Mouse (Mus musculus): ENCODE data around the gene Pde6h. TPM values are rescaled to one million over a fixed set of nuclear protein-coding genes. Genes with fewer than 3 reads are reported as not detected.
A peak's percentile ranks its signal among the peaks of the same experiment; 100 is the strongest.

Pde6h gene
- polyA plus RNA-seq, 1 experiment: 0.12 TPM

GRCm38 (mm10) chr6:136939326-136940187 lies 15.9 kb downstream of the Pde6h start:
- H3K4me2 ChIP-seq (ENCODE audit: low read depth): peak overlapping the region; percentile 63

GRCm38 (mm10) chr6:136940188-136940960 lies 16.7 kb downstream of the Pde6h start:
- H3K4me3 ChIP-seq: no peak overlapping the region

More at GRCm38 (mm10) chr6:136939326-136940187, 15.9 kb downstream of the Pde6h start:
- TF ChIP-seq CEBPB (IDR thresholded peaks at IDR 0.05; ENCODE audit: insufficient read depth, poor library complexity, severe bottlenecking) (no peak), REST (IDR thresholded peaks at IDR 0.05; ENCODE audit: insufficient read depth, insufficient read length) (no peak), E2F4 (IDR thresholded peaks at IDR 0.05; ENCODE audit: insufficient read depth) (no peak), SRF (IDR thresholded peaks at IDR 0.05; ENCODE audit: control insufficient read depth, insufficient read length, low read depth) (no peak), TCF12 (IDR thresholded peaks at IDR 0.05; ENCODE audit: insufficient read depth, poor library complexity, severe bottlenecking) (no peak), MAX (IDR thresholded peaks at IDR 0.05; ENCODE audit: low read depth) (no peak), POLR2A (IDR thresholded peaks at IDR 0.05; ENCODE audit: insufficient read length, low read depth) (no peak), USF1 (IDR thresholded peaks at IDR 0.05; ENCODE audit: low read depth) (no peak), TCF3 (IDR thresholded peaks at IDR 0.05; ENCODE audit: insufficient read length, low read depth) (no peak), POLR2AphosphoS2 (IDR thresholded peaks at IDR 0.05; ENCODE audit: insufficient read length, low read depth) (no peak), MYOG (IDR thresholded peaks at IDR 0.05; ENCODE audit: control insufficient read depth in 1 of 3, insufficient read depth in 1 of 3, insufficient read length in 2 of 3, low read depth in 2 of 3) (no peak), MYOD1 (IDR thresholded peaks at IDR 0.05; ENCODE audit: control insufficient read depth in 1 of 3, insufficient read length in 2 of 3, low read depth in 2 of 3) (no peak)
- H3K36me3 ChIP-seq (ENCODE audit: control insufficient read depth, insufficient read depth): no peaks in the 10 kb centered on the region
- no peak overlapping the region for H3ac ChIP-seq (ENCODE audit: control insufficient read depth, insufficient read length)
- no peak overlapping the region for H3K4me3 ChIP-seq
- no peaks in the 10 kb centered on the region for H3K79me2 ChIP-seq (ENCODE audit: control insufficient read depth, insufficient read depth)
- H3K27me3 ChIP-seq (ENCODE audit: control insufficient read depth, insufficient read depth, insufficient read length): no peaks in the 10 kb centered on the region

GRCm38 (mm10) chr6:136941051-136942021 lies 17.7 kb downstream of the Pde6h start, which contains the start of gene Arhgdib:
Gene Arhgdib (minus strand): TSS chr6:136941899.
- H3K4me2 ChIP-seq (ENCODE audit: low read depth): peak within 1 kb of the TSS; percentile 63
- TF ChIP-seq TCF3 (IDR thresholded peaks at IDR 0.05; ENCODE audit: insufficient read length, low read depth): no peak
- no peaks in the 10 kb centered on the region for H3K36me3 ChIP-seq (ENCODE audit: control insufficient read depth, insufficient read depth)
- H3K4me3 ChIP-seq: no peak within 1 kb of the TSS
- no peak within 1 kb of the TSS for H3ac ChIP-seq (ENCODE audit: control insufficient read depth, insufficient read length)
- no peaks in the 10 kb centered on the region for H3K27me3 ChIP-seq (ENCODE audit: control insufficient read depth, insufficient read depth, insufficient read length)
- no peaks in the 10 kb centered on the region for H3K79me2 ChIP-seq (ENCODE audit: control insufficient read depth, insufficient read depth)

More at GRCm38 (mm10) chr6:136940188-136940960, 16.7 kb downstream of the Pde6h start:
- no peak overlapping the region for H3ac ChIP-seq (ENCODE audit: control insufficient read depth, insufficient read length)
- H3K4me2 ChIP-seq (ENCODE audit: low read depth): peak overlapping the region; percentile 63
- H3K36me3 ChIP-seq (ENCODE audit: control insufficient read depth, insufficient read depth): no peaks in the 10 kb centered on the region
- TF ChIP-seq TCF12 (IDR thresholded peaks at IDR 0.05; ENCODE audit: insufficient read depth, poor library complexity, severe bottlenecking): no peak
- peak in 1 of 3 experiments; percentile 29 for TF ChIP-seq MYOD1 (IDR thresholded peaks at IDR 0.05; ENCODE audit: control insufficient read depth in 1 of 3, insufficient read length in 2 of 3, low read depth in 2 of 3)
- peak in 1 of 3 experiments; percentile 28 for TF ChIP-seq MYOG (IDR thresholded peaks at IDR 0.05; ENCODE audit: control insufficient read depth in 1 of 3, insufficient read depth in 1 of 3, insufficient read length in 2 of 3, low read depth in 2 of 3)
- TF ChIP-seq POLR2A (IDR thresholded peaks at IDR 0.05; ENCODE audit: insufficient read length, low read depth): no peak
- no peak for TF ChIP-seq REST (IDR thresholded peaks at IDR 0.05; ENCODE audit: insufficient read depth, insufficient read length)
- TF ChIP-seq POLR2AphosphoS2 (IDR thresholded peaks at IDR 0.05; ENCODE audit: insufficient read length, low read depth): no peak
- no peaks in the 10 kb centered on the region for H3K79me2 ChIP-seq (ENCODE audit: control insufficient read depth, insufficient read depth)
- H3K27me3 ChIP-seq (ENCODE audit: control insufficient read depth, insufficient read depth, insufficient read length): no peaks in the 10 kb centered on the region

GRCm38 (mm10) chr6:136942280-136942679 lies 18.6 kb downstream of the Pde6h start:
- Histone ChIP-seq H3K27me3 (ENCODE audit: control insufficient read depth, insufficient read depth, insufficient read length) (no peaks in the 10 kb centered on the region), H3K4me3 (no peak overlapping the region), H3ac (ENCODE audit: control insufficient read depth, insufficient read length) (no peak overlapping the region), H3K79me2 (ENCODE audit: control insufficient read depth, insufficient read depth) (no peaks in the 10 kb centered on the region), H3K4me2 (ENCODE audit: low read depth) (no peak overlapping the region), H3K36me3 (ENCODE audit: control insufficient read depth, insufficient read depth) (no peaks in the 10 kb centered on the region)
- TF ChIP-seq SRF (IDR thresholded peaks at IDR 0.05; ENCODE audit: control insufficient read depth, insufficient read length, low read depth): no peak
- TF ChIP-seq TCF3 (IDR thresholded peaks at IDR 0.05; ENCODE audit: insufficient read length, low read depth): no peak
- TF ChIP-seq MAX (IDR thresholded peaks at IDR 0.05; ENCODE audit: low read depth): no peak
- no peak for TF ChIP-seq POLR2A (IDR thresholded peaks at IDR 0.05; ENCODE audit: insufficient read length, low read depth)
- TF ChIP-seq MYOD1 (IDR thresholded peaks at IDR 0.05; ENCODE audit: control insufficient read depth in 1 of 3, insufficient read length in 2 of 3, low read depth in 2 of 3): no peak
